ENCODE assay signal across 8 mouse cellular contexts in genomic region chr8:94874358-94874757, GRCm38 (mm10). TPM values are rescaled to one million over a fixed set of nuclear protein-coding genes. Genes with fewer than 3 reads are reported as not detected.
DNase-seq lines count a peak whose midpoint lies in the region; ATAC-seq lines count a peak whose summit lies in the region.

No protein-coding gene starts in this region.

- H3K9me3 ChIP-seq in intestine, embryonic 15.5 days: no peaks in the 10 kb centered on the region
- H3K9me3 ChIP-seq in limb, embryonic 15.5 days: no peaks in the 10 kb centered on the region

- WGBS in intestine, embryonic 15.5 days: 11% methylated on average over 6 of the region's 6 CpGs
- WGBS in limb, embryonic 15.5 days: 8% methylated on average over 6 of the region's 6 CpGs

- no peak overlapping the region for H3K27ac ChIP-seq in intestine, embryonic 15.5 days
- no peak overlapping the region for H3K27ac ChIP-seq in limb, embryonic 15.5 days

- H3K4me1 ChIP-seq in intestine, embryonic 15.5 days (replicated peaks): peaks cover 45% of the 10 kb centered on the region
- peaks cover 63% of the 10 kb centered on the region for H3K4me1 ChIP-seq in limb, embryonic 15.5 days

- H3K36me3 ChIP-seq in intestine, embryonic 15.5 days: no peaks in the 10 kb centered on the region
- no peaks in the 10 kb centered on the region for H3K36me3 ChIP-seq in limb, embryonic 15.5 days

- peak overlapping the region; percentile 66 for H3K4me3 ChIP-seq in intestine, embryonic 15.5 days (replicated peaks)
- H3K4me3 ChIP-seq in limb, embryonic 15.5 days: peak overlapping the region; percentile 62

- H3K27me3 ChIP-seq in intestine, embryonic 15.5 days (replicated peaks): no peaks in the 10 kb centered on the region
- H3K27me3 ChIP-seq in limb, embryonic 15.5 days: 0 out of 2 replicates have a peak, but pooled peaks cover 10% of the 10 kb centered on the region

- peak overlapping the region; percentile 72 for H3K4me2 ChIP-seq in intestine, embryonic 15.5 days (replicated peaks)
- H3K4me2 ChIP-seq in limb, embryonic 15.5 days: peak overlapping the region; percentile 91

- ATAC-seq in intestine, embryonic 15.5 days: peak; percentile 11; the same call in 1 of the 2 replicates
- ATAC-seq in limb, embryonic 15.5 days (ENCODE audit: insufficient number of reproducible peaks, low FRiP score, low TSS enrichment, low read depth): no peak

- DNase-seq in 3134 (ENCODE audit: extremely low read depth, insufficient read length, low spot score) (peak; percentile 52), ZHBTc4 (ENCODE audit: low read depth, low spot score) (peak; percentile 84)
- DNase-seq in embryo, embryonic 10.5 days (ENCODE audit: low spot score): peak; percentile 80
- peak; percentile 50 to 66 for DNase-seq in gastrocnemius, postnatal 4 days (ENCODE audit: low spot score in 2 of 2)
- peak; percentile 70 for DNase-seq in neural tube, embryonic 10.5 days (ENCODE audit: extremely low spot score, low spot score)
- DNase-seq in testis, postnatal 10 days (ENCODE audit: low spot score): peak; percentile 84

- H3K9ac ChIP-seq in intestine, embryonic 15.5 days: peak overlapping the region; percentile 63; the same call in 1 of the 2 replicates
- no peak overlapping the region for H3K9ac ChIP-seq in limb, embryonic 15.5 days

RNA-seq across cellular contexts. Expression of gene Dok4, which starts 1.8 kb away (rescaled TPM):
- 10 to 100 TPM; 15.7 to 15.9 TPM for total RNA-seq in gastrocnemius, postnatal 4 days (2021)
- 39.4 and 40.3 TPM in 2 replicates for polyA plus RNA-seq in intestine, embryonic 15.5 days (2015; fragmentation: Nextera tagmentation; extraction: Ambion mirVana)
- 28.2 and 32.1 TPM in 2 replicates for polyA plus RNA-seq in limb, embryonic 15.5 days (2015; fragmentation: Nextera tagmentation; extraction: Ambion mirVana)

RNA-seq across cellular contexts. Expression of gene Polr2c, which starts 17.1 kb away (rescaled TPM):
- total RNA-seq in gastrocnemius, postnatal 4 days (2021): 10 to 100 TPM; 48.8 to 54.0 TPM
- polyA plus RNA-seq in intestine, embryonic 15.5 days (2015; fragmentation: Nextera tagmentation; extraction: Ambion mirVana): 126 and 134 TPM in 2 replicates
- 121 and 122 TPM in 2 replicates for polyA plus RNA-seq in limb, embryonic 15.5 days (2015; fragmentation: Nextera tagmentation; extraction: Ambion mirVana)

RNA-seq across cellular contexts. Expression of gene Ciapin1, which starts 36.2 kb away (rescaled TPM):
- 10 to 100 TPM; 39.0 to 41.3 TPM for total RNA-seq in gastrocnemius, postnatal 4 days (2021)
- polyA plus RNA-seq in intestine, embryonic 15.5 days (2015; fragmentation: Nextera tagmentation; extraction: Ambion mirVana): 89.8 and 94.6 TPM in 2 replicates
- polyA plus RNA-seq in limb, embryonic 15.5 days (2015; fragmentation: Nextera tagmentation; extraction: Ambion mirVana): 81.8 and 82.8 TPM in 2 replicates

RNA-seq across cellular contexts. Expression of gene Coq9, which starts 36.2 kb away (rescaled TPM):
- 100 to 1,000 TPM; 179 to 186 TPM for total RNA-seq in gastrocnemius, postnatal 4 days (2021)
- polyA plus RNA-seq in intestine, embryonic 15.5 days (2015; fragmentation: Nextera tagmentation; extraction: Ambion mirVana): 97.5 and 110 TPM in 2 replicates
- 74.6 and 81.5 TPM in 2 replicates for polyA plus RNA-seq in limb, embryonic 15.5 days (2015; fragmentation: Nextera tagmentation; extraction: Ambion mirVana)

RNA-seq across cellular contexts. Expression of gene Ccdc102a, which starts 43.5 kb away (rescaled TPM):
- 10 to 100 TPM; 23.9 to 24.5 TPM for total RNA-seq in gastrocnemius, postnatal 4 days (2021)
- 20.1 and 20.7 TPM in 2 replicates for polyA plus RNA-seq in intestine, embryonic 15.5 days (2015; fragmentation: Nextera tagmentation; extraction: Ambion mirVana)
- polyA plus RNA-seq in limb, embryonic 15.5 days (2015; fragmentation: Nextera tagmentation; extraction: Ambion mirVana): 39.5 and 41.8 TPM in 2 replicates
